Mouse (Mus musculus): ENCODE measurements at regions not wholly inside any gene's neighbourhood (a gene's known extent, or its start where the extent isn't known, plus 50 kb on each side); places are given as distances from the start of the nearest gene placed in this dataset.

DNA sequence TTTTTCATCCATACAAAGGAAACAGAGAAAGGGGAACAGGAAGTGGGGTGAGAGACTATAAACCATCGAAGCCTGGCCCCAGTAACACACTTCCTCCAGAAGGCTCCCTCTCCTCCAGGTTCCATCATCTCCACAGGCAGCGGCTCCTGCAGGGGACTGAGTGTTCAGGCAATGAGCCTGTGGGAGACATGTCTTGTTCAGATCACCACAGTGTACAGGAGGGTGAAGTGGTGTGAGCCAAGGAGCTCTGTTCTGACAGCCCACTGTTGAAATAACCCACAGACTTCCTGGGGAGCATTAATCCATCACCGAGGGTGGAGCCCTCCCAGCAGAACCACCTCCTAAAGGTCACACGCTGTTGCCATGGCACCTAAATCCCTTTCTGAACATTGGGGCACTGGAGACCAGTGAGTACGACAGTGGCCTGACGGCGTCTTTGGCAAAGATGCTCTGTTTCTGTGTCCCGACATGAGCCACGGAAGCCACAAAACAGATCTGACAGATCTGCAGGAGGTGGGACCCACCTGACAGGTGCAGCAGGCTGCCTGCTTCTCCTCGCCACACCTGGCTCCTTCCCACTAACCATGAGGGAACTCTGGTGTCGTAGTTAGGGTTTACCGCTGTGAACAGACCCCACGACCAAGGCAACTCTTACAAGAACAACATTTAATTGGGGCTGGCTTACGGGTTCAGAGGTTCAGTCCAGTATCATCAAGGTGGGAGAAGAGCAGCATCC lies 60.9 kb downstream of the Psmg1 start:
- peak; percentile 34 for ATAC-seq (replicated peaks; ENCODE audit: insufficient number of reproducible peaks, low FRiP score, low TSS enrichment, poor library complexity, severe bottlenecking)

DNA sequence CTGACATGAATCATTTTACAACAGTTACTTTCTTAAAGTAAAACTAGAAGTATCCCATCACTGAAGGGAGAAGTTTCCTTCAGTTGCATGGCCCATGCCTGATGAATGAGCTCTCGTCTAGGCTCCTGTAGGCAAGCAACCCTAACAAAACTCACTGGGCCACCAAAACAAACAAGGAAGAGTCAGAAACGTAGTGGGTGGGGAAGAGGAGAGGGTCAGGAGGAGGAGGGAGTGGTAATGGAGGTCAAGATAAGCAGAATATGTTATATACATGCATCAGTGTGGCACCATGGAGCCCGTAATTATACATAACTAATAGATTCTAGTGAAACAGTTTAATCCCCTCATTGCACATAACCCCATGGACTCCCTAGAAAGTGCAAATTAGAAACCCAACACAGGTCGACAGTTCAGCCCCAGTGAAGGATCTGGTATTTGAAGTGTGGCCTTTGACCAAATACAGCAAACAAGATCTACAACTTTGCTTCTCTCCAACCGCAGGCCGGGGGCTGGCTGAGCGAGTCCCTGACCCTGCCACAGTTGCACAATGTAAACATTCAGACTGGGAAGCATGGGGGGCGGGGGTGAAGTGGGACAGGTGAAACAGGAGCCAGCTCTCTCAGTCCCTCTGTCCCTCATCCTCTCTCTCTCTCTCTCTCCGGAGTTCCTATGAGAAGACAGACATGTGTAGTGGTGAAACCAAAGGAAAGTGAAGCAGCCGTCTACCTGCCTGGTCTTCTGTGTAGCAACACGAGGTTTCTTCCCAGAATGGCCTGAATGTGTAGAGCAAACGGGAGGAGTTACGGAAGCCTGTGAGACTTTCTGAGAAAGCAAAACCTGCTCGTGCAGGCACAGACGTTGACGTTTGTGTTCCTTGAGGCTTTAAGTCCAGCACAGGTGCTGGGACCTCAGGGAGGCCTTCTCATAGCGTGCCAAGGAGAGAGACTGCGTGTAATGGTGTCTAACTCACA lies 62.2 kb downstream of the Psmg1 start:
- no peak for ATAC-seq (replicated peaks; ENCODE audit: insufficient number of reproducible peaks, low FRiP score, low TSS enrichment, poor library complexity, severe bottlenecking)

DNA sequence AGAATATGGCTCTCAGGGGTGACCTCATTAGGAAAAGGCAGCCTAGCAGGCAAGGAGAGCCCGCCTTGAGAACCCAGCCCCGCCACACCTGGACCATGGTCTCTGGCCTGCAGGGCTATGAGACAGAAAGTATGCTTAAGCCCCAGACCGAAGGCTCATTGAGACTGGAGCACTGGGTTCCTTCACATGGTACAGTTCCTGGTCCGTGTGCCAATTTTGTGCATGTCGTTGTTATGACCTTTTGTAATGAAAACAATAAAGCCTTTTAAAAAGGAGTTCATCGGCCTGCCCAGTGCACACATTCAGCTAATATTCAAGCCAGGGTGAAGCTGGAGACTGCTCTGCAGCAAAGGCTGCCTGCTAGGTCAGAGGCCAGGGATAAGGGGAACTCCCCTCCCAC lies 64.2 kb downstream of the Psmg1 start:
- no peak for ATAC-seq (replicated peaks; ENCODE audit: insufficient number of reproducible peaks, low FRiP score, low TSS enrichment, poor library complexity, severe bottlenecking)

DNA sequence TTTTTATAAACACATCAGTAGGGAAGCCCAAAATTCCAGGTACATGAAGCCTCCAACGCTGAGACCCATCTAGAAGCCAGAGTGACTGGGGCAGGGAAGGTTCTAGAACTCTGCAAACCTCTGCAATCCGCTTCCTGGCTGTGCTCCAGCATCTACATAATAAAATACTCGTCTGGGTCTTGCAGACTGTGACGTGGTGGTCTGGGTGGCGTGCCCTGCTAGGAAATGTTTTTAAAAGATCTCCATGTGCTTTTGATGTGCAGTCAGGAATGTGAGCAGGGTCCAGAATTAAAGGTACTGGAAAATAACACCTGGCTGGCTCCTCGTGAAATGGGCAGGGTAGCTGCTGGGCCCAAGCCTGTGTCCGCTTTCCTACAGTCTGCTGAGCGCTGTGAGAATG lies 66.0 kb downstream of the Psmg1 start:
- no peak for ATAC-seq (replicated peaks; ENCODE audit: insufficient number of reproducible peaks, low FRiP score, low TSS enrichment, poor library complexity, severe bottlenecking)

DNA sequence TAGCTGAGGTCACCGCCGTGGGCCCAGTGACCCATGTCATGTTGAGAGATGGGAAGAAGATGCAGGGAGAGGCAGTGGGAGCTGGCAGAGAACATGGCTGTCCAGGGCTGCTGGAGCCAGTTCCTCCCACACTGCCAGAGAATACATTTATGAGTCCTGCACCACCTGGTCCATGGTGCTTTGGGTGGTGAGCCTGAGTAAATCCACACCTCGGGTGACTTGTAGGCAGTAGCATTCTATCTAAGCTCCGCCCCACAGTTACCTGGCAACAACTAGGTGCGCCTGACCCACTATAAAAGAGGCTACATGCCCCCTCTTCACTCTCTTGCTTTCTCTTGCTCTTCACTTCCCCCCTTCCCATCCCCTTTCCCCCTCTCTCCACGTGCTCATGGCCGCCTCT lies 66.8 kb downstream of the Psmg1 start:
- no peak for ATAC-seq (replicated peaks; ENCODE audit: insufficient number of reproducible peaks, low FRiP score, low TSS enrichment, poor library complexity, severe bottlenecking)

DNA sequence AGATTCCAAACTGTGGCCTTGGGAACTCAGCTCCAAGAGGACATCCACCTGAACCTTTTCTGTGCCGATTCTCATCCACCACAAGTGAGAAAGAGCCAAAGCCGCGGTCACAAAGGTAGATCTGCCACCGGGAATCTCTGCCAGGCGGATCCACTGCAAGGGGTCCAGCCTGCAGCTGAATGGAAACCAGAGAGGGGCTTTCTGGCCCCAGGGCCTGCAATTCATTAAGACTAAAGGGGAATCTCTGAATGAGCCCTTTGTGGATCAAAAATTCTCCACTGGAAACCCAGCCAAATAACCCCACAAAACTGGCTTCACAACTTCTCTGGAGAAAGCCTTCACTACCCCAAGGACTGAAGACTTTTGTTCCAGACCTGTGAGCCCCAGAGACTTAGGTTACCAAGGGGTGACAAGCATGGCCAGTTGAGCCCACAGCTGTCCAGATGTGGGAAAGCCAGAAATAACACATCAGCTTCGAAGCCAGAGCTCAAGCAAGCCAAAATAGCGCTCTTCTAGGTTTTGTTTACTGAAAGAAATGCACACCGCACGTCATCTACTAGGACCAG lies 68.3 kb downstream of the Psmg1 start:
- no peak for ATAC-seq (replicated peaks; ENCODE audit: insufficient number of reproducible peaks, low FRiP score, low TSS enrichment, poor library complexity, severe bottlenecking)

DNA sequence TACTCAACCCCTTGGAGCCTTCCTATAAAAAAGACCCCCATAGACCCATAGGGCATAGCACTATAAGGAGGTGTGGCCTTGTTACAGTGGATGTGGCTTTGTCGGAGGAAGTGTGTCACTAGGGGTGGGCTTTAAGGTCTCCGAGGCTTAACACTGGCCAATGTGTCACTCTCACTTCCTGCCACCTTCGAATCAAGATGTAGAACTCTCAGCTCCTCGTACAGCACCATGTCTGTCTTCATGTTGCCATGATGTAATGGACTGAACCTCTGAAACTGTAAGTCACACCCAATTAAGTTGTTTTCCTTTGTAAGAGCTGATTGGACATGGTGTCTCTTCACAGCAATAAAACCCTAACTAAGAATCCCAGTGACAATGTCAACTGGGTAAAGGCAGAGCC lies 69.6 kb downstream of the Psmg1 start:
- ATAC-seq (replicated peaks; ENCODE audit: insufficient number of reproducible peaks, low FRiP score, low TSS enrichment, poor library complexity, severe bottlenecking) = no peak

DNA sequence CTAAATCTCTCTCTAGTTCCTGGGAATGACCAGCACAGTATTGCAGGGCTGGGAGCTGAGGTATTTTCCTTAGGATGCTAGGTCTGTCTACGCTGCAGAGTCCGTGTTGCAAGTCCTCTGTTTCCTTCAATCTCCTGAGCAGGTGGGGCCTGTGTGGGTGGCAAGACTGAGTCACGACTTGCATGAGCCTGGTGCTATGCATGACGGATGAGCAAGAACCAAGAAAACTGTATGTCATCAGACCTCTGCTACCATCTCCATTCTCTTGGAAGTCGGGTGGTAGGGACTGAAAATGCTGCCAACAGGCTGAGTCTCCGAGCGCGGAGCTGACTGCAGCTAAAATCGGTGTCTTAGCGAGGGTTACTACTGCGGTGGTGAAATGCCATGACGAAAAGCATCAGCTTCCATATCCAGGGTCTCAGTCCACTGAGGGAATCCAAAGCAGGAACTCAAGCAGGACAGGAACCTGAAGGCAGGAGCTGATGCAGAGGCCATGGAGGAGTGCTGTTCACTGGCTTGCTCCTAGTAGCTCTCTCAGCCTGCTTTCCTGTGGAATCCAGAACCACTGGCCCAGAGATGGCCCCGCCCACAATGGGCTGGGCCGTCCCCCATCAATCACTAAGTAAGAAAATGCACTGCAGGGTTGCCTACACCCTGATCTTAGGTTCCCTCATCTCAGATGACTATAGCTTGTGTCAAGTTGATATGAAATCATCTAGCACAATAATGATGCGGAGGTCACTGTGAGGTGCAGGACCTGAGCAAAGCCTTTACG lies 71.9 kb downstream of the Psmg1 start:
- ATAC-seq (replicated peaks; ENCODE audit: insufficient number of reproducible peaks, low FRiP score, low TSS enrichment, poor library complexity, severe bottlenecking) = no peak

DNA sequence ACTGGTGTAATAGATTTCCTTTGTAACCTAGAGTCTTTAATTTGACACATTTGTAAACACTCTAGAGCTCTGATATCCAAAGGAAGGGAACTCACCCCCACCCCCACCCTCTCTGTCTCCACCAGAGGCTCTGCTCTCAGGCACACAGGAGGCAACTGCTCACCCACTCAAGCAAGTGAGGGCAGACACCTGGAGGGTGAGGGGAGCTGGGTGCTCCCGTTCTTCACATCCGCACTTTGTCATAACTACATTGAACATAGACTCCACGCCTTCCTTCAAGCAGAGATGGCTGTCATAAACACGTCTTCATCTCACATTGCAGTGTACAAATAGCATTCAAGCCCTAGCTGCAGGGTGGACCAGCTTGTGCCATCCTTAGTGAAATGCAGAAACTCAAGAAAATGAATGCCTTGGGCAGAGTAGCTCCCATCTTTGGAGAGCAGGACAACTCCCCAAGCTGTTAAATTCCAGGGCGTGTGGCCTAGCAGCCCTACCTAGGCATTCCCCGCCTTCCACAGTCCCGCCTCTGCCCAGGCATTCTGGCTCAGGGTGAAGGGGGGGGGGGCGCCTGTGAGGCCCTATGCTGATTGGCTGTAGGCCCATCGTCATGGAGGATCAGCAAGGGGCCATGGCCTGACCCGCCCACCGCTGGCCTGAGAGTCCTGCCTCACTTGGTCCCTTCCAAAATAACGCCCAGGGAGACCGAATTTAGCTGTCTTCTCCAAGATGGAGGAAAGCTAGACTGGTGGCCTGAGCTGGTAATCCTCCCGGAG lies 72.9 kb downstream of the Psmg1 start:
- ATAC-seq (replicated peaks; ENCODE audit: insufficient number of reproducible peaks, low FRiP score, low TSS enrichment, poor library complexity, severe bottlenecking) = no peak

DNA sequence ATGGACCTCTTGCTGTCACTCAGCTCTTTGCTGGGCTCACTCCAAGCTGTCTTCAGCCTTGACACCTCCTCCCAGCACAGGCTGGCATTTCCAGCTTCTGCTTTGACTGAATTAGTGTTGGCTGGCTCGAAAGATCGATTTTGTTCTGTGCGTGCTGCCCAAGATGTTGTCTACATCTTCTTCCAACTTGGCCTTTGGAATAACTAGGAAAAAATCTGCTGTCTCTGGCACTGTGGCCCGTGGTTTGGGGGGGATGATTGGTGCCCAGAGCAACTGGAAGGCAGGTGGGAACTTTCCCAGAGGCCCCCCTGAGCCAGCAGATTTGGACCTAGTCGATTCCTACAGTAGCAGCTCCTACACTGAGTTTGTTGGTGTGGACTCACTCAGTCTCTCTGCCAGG lies 76.9 kb downstream of the Psmg1 start:
- no peak for ATAC-seq (replicated peaks; ENCODE audit: insufficient number of reproducible peaks, low FRiP score, low TSS enrichment, poor library complexity, severe bottlenecking)

DNA sequence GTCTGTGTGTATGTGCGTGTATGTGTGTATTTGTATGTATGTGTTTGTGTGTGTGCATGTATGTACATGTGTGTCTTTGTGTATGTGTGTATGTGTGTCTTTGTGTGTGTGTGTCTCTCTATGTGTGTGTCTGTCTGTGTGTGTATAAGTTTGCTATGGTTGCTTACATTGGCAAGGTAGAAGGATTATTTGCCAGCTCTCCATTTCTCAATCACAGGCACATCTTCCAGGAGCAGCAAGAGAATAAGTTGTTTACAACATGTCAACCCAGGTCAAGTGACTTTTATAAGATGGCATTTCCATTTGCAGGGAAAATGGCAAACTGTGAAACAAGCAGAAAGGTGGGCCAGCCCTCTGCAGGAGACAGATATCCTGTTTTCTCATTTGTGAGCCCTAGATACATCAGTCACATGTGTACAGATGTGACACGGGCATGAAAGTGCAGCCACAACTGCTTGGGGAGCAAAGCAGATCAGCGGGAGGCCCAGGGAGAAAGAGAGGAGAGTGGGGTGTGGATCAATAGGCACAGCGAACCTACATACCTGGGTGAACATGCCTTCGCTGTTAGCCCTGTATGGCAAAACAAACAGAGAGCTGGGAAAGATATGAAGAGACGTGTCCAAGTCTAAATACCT lies 86.1 kb downstream of the Psmg1 start:
- no peak for ATAC-seq (replicated peaks; ENCODE audit: insufficient number of reproducible peaks, low FRiP score, low TSS enrichment, poor library complexity, severe bottlenecking)

DNA sequence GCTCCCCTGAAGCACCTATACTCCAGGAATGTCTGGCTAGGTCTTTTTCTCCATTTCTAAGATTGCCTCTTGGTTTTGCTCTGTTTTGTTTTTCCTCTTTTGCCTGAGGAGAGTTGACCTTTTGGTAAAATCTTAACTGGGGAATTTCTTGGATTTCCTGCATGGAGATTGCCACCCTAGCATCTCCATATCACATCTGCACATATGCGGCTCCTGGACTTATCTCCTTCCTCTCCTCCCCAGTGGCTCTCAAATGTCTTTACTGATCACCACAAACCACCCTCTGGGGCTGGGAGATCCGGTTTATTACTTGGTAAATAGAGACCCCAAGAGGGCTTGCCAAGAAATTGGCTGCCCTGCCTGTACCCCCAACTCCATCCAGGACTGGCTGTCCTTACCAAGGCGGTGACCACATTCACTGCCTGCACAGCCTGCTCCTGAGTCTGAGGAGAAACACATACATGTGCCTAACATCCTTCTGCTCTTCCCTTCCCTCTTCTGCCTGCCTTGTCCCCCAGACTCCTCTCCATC lies 87.3 kb downstream of the Psmg1 start:
- ATAC-seq (replicated peaks; ENCODE audit: insufficient number of reproducible peaks, low FRiP score, low TSS enrichment, poor library complexity, severe bottlenecking) = no peak

DNA sequence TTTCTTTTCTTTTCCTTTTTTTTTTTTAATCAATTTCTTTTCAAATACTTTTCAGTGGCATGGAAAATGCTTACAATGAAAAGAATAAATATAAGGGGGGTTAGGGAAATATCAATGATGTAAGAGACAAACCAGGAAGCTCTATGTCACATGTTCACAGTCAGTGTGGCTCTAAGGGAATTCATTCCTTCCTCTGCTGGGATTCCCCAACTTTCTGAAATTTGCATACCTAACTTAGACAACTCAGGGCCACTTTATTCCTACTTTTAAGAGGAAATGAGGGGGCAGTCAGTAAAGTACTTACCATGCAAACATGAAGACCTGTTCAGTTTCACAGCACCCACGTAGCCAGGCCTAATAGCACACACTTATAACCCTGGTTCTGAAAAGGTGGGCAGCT lies 88.6 kb downstream of the Psmg1 start:
- ATAC-seq (replicated peaks; ENCODE audit: insufficient number of reproducible peaks, low FRiP score, low TSS enrichment, poor library complexity, severe bottlenecking) = no peak

DNA sequence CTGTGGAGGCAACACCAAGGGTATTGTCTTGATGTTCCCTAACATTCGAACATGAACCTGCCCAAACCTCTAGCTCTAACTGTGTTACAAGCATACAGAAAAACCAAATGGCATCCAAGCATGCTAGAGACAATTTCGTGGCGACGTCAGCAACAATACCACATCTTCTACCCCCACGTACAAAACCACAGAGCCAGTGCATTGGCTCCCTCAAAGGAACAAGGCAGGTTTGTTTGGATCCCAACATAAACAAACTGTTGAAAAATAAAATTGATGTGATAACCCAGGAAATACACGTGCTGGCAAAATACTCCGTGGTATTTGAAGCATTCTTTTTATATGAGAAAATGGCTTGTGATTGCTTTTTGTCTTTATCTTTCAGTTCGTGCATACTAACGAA lies 89.4 kb downstream of the Psmg1 start:
- no peak for ATAC-seq (replicated peaks; ENCODE audit: insufficient number of reproducible peaks, low FRiP score, low TSS enrichment, poor library complexity, severe bottlenecking)

DNA sequence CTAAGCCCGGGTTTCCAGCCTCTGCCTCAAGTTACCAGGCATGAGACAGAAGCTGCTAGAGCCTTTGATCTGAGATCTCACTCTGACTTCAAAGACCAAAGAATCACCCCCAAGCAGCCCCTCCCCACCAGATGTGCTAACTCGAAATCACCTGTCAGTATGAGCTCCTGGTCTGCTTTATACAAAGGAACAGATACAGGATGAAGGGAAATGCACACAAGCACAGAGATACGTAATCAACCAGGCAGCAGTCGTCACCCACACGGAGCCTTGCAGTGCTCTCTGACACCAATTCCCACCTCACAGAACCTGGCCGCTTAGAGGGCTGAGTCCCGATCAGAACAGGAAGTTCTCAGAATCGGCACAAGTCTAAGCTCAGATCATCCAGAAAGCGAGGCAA lies 90.6 kb downstream of the Psmg1 start:
- ATAC-seq (replicated peaks; ENCODE audit: insufficient number of reproducible peaks, low FRiP score, low TSS enrichment, poor library complexity, severe bottlenecking) = no peak

DNA sequence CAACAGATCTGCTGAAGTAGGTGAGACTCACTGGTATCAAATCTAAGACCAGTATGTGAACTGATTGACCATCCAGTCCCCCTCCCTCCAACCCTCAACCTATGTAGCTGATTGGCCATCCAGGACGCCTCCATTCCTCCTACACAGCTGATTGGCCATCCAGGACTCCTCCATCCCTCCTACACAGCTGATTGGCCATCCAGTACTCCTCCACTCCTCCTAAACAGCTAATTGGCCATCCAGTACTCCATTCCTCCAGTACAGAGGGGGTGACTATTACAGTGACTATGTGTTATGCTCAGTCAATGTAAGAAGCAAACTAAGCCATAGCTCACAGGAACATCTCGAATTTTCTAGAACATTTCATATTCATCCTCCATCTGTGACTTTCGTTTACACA lies 91.1 kb downstream of the Psmg1 start:
- no peak for ATAC-seq (replicated peaks; ENCODE audit: insufficient number of reproducible peaks, low FRiP score, low TSS enrichment, poor library complexity, severe bottlenecking)

DNA sequence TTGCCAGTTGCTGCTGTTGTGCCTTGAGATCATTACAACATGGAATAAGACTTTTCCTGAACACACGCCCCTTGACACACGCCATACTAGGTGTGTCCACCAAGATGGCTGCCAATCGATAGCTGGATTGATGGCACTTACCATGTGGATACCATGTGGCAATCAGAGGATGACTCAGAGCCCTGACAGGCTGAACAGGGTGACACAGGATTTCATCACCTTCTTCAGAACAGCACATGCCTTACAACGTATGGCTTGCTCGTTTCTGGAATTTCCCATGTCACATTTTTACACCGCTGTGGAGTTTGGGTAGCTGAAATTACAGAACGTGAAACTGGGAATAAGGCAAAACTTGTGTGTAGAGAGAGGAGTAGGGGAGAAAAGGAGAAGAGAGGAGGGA lies 92.9 kb downstream of the Psmg1 start:
- ATAC-seq (replicated peaks; ENCODE audit: insufficient number of reproducible peaks, low FRiP score, low TSS enrichment, poor library complexity, severe bottlenecking) = no peak

DNA sequence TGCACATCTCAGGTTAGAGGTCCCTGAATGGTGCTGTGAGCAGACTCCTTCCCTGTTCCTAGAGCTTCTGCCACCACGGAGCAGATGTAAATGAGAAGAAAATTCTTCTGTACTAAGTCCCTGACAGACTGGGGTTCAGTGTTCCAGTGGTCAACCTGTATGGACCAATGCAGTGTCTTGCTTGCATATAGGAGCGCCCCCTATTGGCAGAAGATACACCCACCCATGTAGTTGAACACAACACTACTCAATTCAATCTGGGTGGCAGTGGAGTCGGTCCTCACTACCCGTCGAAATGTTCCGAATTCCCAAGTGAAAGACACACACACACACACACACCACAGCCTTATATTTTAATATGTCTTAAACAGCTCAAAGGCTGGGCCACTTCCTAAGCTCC lies 94.6 kb downstream of the Psmg1 start:
- no peak; the same call in 1 of the 2 replicates for ATAC-seq (replicated peaks; ENCODE audit: insufficient number of reproducible peaks, low FRiP score, low TSS enrichment, poor library complexity, severe bottlenecking)

All from monocyte, adult 5-6 weeks (primary cell).